Mouse (Mus musculus) hindbrain, embryonic 16.5 days (tissue): Measurements from ENCODE around the gene Cfap161. TPM values are rescaled to one million over a fixed set of nuclear protein-coding genes. Genes with fewer than 3 reads are reported as not detected.

ENCODE experiments used
- ATAC-seq: fragments of 200-750 bp; cut with Nextera tagmentation; 2 replicates; pipeline ENCODE4 v1.8.0; 2017; ENCODE audit warnings: moderate TSS enrichment, moderate library complexity
- H3K27ac ChIP-seq: fragments of 300-500 bp; sonication (generic); 2 replicates; pipeline ENCODE4 v1.5.1; 2014; ENCODE audit warnings: low read depth, mild to moderate bottlenecking, control low read depth, low read length, moderate library complexity
- H3K27me3 ChIP-seq: fragments of 300-500 bp; sonication (generic); replicated peaks from 2 replicates; pipeline ENCODE4 v1.6.1; 2014; ENCODE audit warnings: low read length; ENCODE audit not compliant: control insufficient read depth, insufficient read depth
- H3K36me3 ChIP-seq: fragments of 300-500 bp; sonication (generic); 2 replicates; pipeline ENCODE4 v1.6.1; 2014; ENCODE audit warnings: mild to moderate bottlenecking, low read length, moderate library complexity, mixed read lengths; ENCODE audit not compliant: control insufficient read depth, insufficient read depth
- H3K4me1 ChIP-seq: fragments of 300-500 bp; sonication (generic); 2 replicates; pipeline ENCODE4 v1.6.1; 2014; ENCODE audit warnings: low read depth, low read length; ENCODE audit not compliant: control insufficient read depth, insufficient read depth
- H3K4me2 ChIP-seq: fragments of 300-500 bp; sonication (generic); 2 replicates; pipeline ENCODE4 v1.6.1; 2014; ENCODE audit warnings: mild to moderate bottlenecking, low read length, control low read depth, moderate library complexity
- H3K4me3 ChIP-seq: fragments of 300-500 bp; sonication (generic); 2 replicates; pipeline ENCODE4 v1.5.1; 2014; ENCODE audit warnings: mild to moderate bottlenecking, low read length, control low read depth, moderate library complexity
- H3K9ac ChIP-seq: fragments of 300-500 bp; sonication (generic); 2 replicates; pipeline ENCODE4 v1.6.1; 2014; ENCODE audit warnings: low read depth, mild to moderate bottlenecking, control low read depth, low read length, moderate library complexity
- H3K9me3 ChIP-seq: fragments of 300-500 bp; sonication (generic); 2 replicates; pipeline ENCODE4 v1.6.1; 2014; ENCODE audit warnings: mild to moderate bottlenecking, low read length, moderate library complexity; ENCODE audit not compliant: control insufficient read depth
- WGBS: fragments of 180-500 bp; shearing (Covaris S2); extraction: QIAGEN DNeasy Blood & Tissue Kit; methylation state at CpG from one replicate; pipeline ENCODE4 v1.1.7; 2014; 5-methylcytosine and 5-hydroxymethylcytosine counted together
- polyA plus RNA-seq: library from polyadenylated mRNA; unstranded; fragments of >200 nt; fragmentation: Nextera tagmentation; extraction: Ambion mirVana; gene quantifications from 2 replicates; pipeline ENCODE4 v1.2.1, GENCODE M21; 2015

The Cfap161 gene
- polyA plus RNA-seq, 1 experiment from 2014 or later = 2.0 TPM

DNA sequence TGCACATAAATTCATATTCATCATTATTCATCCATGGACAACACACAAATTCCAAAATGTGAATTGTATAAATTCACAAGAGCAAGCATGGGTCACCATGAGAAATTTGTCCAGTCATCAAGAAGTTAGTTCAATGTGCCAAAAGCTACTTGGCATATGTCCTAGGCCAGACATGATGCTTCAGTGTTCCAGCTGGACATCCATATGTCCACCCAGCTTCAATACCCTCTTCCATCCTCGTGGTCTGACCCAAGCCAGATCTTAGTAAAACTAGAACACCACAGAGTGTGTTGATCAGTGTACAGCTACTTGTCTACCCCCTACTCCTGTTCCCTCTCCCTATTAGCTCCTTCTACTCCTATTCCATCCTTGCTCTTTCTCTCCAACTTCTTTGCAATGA, 43.6 kb downstream of the Cfap161 start:
- no peak overlapping the region for H3K4me3 ChIP-seq
- H3K27ac ChIP-seq = no peak overlapping the region
- H3K9ac ChIP-seq = no peak overlapping the region
- WGBS = 82% methylated on average over 1 of the region's 1 CpGs
- H3K27me3 ChIP-seq = no peaks in the 10 kb centered on the region
- H3K4me1 ChIP-seq = no peaks in the 10 kb centered on the region
- no peaks in the 10 kb centered on the region for H3K36me3 ChIP-seq
- ATAC-seq = no peak
- no peaks in the 10 kb centered on the region for H3K9me3 ChIP-seq
- no peak overlapping the region for H3K4me2 ChIP-seq

DNA sequence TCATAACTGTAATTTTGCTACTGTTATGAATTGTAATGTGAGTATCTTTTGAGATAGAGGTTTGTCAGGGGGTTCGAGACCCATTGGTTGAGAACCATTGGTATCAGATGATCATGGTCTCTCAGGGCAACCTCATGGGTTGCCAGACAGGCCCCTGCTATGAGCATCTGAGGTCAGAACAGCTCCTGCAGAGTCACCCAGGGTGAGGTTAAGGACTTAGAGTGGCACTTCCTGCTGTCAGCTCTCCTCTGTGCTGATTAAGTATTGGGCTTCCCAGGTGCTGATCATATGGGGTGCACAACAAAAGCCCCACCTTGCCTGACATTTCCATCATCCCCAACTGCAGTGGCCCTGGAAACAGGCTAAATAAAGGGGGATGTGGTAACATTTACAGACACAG, 46.3 kb downstream of the Cfap161 start:
- Histone ChIP-seq H3K27ac (no peak overlapping the region), H3K9ac (no peak overlapping the region), H3K4me2 (no peak overlapping the region), H3K9me3 (no peaks in the 10 kb centered on the region), H3K27me3 (no peaks in the 10 kb centered on the region; the same call in 1 of the 2 replicates), H3K4me3 (no peak overlapping the region), H3K36me3 (no peaks in the 10 kb centered on the region), H3K4me1 (peaks cover 3% of the 10 kb centered on the region; the same call in 1 of the 2 replicates)
- 95% methylated on average over 1 of the region's 1 CpGs for WGBS
- no peak for ATAC-seq

DNA sequence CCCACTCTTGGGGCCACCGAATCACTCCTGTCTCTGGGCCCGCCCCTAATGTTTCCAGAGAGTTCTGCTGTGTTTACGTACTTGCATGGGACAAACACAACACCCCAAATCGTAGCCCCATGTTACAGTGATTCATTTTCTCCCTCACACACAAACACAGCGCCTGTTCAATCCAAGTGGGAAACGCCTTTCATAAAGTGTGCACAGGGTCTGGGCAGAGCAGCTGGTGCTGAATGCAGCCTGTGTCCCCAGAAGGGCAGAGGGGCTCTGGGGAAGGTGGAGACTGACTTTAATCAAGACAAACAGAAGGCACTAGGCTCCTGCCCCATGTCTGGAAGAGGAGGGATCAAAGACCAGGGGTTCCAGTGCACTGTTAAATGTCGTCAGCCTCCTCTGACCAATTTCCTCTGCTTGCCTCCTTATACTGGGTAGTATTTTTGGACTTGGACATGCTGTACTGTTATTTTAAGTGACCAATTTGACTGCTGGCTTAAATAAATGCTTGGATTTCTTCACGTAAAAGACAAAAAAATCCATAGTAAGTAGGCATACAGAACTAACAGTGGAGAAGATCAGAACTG, 48.5 kb downstream of the Cfap161 start:
- WGBS = 54% methylated on average over 8 of the region's 8 CpGs
- Histone ChIP-seq H3K9ac (no peak overlapping the region), H3K27ac (no peak overlapping the region), H3K4me3 (no peak overlapping the region), H3K4me2 (no peak overlapping the region), H3K4me1 (peaks cover 3% of the 10 kb centered on the region; the same call in 1 of the 2 replicates), H3K9me3 (no peaks in the 10 kb centered on the region), H3K36me3 (no peaks in the 10 kb centered on the region), H3K27me3 (no peaks in the 10 kb centered on the region; the same call in 1 of the 2 replicates)
- ATAC-seq = no peak

DNA sequence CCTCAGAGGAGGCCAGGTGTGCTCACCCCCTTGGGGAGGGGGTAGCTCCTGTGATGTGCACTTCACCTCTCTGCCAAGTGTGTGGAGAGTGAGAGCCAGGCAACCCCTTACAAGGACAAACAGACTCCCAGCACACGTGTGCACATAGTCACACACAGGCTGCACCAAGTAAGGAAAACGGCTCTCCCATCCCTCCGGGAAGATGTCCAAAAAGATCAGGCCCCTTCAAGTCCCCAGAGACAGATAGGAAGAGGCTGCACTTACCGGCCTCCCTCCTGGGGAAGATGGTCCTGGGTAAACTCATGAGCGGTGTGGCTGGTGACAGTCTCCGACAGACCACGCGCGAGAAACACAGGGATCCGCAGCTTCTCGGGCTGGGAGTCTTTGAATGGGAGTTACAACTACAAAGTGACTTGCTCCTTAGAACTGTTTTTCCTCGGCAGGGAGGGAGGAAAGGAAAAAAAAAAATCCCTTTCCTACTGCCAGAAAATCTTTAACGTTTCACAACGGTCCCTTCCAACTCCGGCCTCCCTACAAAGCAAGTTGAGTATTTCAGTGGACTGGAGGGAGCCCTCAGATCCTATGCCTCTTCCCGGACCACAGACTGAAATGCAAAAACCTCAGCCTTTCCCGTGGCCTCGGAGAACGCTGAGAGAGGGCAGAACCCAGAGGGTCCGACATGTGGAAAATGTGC, 49.1 kb downstream of the Cfap161 start, which contains the start of gene Il16:
Gene Il16, minus strand, starts transcription at position 314 of the 694 bp plus-strand sequence.
- Histone ChIP-seq H3K27me3 (no peaks in the 10 kb centered on the region; the same call in 1 of the 2 replicates), H3K4me2 (peak within 1 kb of the TSS; percentile 5; the same call in 1 of the 2 replicates), H3K4me3 (no peak within 1 kb of the TSS), H3K27ac (no peak within 1 kb of the TSS), H3K9me3 (no peaks in the 10 kb centered on the region), H3K9ac (no peak within 1 kb of the TSS), H3K36me3 (no peaks in the 10 kb centered on the region), H3K4me1 (peaks cover 3% of the 10 kb centered on the region; the same call in 1 of the 2 replicates)
- ATAC-seq = peak; percentile 39; the same call in 1 of the 2 replicates
- WGBS = 43% methylated on average over 20 of the region's 20 CpGs

DNA sequence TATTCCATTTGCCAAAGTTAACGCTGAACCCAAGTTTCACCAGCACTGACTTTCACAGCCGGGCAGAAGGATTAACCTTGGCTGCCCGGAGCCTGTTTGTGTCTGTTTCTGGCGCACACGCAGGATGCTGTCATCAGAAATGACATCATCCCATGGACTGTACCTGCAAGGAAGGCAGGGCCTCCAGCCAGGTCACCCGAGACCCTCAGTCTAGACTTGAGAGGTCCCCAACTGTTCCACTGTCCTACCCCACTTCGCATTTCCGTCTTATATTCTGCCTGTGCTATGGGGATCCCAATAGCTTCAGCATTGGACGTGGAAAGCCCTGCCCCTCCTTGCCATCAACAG, 49.6 kb downstream of the Cfap161 start:
- ATAC-seq = no peak
- Histone ChIP-seq H3K4me3 (no peak overlapping the region), H3K4me1 (peaks cover 3% of the 10 kb centered on the region; the same call in 1 of the 2 replicates), H3K36me3 (no peaks in the 10 kb centered on the region), H3K27me3 (no peaks in the 10 kb centered on the region; the same call in 1 of the 2 replicates), H3K27ac (no peak overlapping the region), H3K9ac (no peak overlapping the region), H3K4me2 (peak overlapping the region; percentile 5; the same call in 1 of the 2 replicates), H3K9me3 (no peaks in the 10 kb centered on the region)
- WGBS = 83% methylated on average over 9 of the region's 9 CpGs

DNA sequence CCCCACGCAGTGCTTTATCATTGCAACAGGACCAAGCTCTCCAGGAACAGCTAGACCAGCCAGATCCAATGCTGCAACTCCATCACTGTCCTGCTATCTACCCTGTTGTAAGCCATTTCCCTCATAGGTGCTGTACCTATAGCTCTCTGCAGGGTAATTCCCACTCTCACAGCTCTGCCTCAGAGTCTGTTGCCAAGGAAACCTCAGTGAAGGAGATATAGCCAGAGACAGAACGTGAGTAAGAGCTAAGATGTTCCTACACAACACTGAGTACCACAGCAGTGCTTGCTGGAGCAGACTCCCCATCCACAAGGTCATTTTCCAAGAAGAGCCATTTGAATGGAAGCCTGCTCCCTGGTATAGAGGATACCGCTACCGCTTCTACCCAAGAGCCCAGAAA, 50.4 kb downstream of the Cfap161 start:
- peak; percentile 78 for ATAC-seq
- Histone ChIP-seq H3K9ac (no peak overlapping the region), H3K4me1 (peaks cover 3% of the 10 kb centered on the region; the same call in 1 of the 2 replicates), H3K36me3 (no peaks in the 10 kb centered on the region), H3K4me2 (no peak overlapping the region), H3K4me3 (no peak overlapping the region), H3K27ac (no peak overlapping the region), H3K9me3 (no peaks in the 10 kb centered on the region), H3K27me3 (no peaks in the 10 kb centered on the region; the same call in 1 of the 2 replicates)
- WGBS = 78% methylated on average over 4 of the region's 4 CpGs

DNA sequence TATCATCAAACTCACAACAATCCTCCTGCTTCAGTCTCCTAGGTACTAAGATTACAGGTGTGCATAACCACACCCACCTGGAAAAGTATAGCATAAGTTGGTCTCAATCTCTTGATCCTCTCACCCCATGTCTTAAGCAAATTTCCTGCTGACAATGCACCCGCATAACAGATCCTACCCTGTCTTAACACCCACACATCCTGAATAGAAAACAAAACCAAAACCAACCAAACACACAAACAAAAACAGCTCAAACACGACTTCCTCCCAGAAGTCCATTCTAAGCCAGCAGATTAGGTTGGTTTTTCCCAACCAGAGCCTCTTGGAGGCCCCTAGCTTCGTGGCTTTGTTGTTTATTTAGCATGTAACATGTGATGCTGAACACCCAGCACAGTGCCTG, 52.0 kb downstream of the Cfap161 start:
- no peaks in the 10 kb centered on the region for H3K36me3 ChIP-seq
- no peak overlapping the region for H3K9ac ChIP-seq
- H3K4me1 ChIP-seq = peaks cover 3% of the 10 kb centered on the region; the same call in 1 of the 2 replicates
- 71% methylated on average over 3 of the region's 3 CpGs for WGBS
- ATAC-seq = no peak
- H3K27ac ChIP-seq = no peak overlapping the region
- H3K9me3 ChIP-seq = no peaks in the 10 kb centered on the region
- H3K27me3 ChIP-seq = no peaks in the 10 kb centered on the region; the same call in 1 of the 2 replicates
- H3K4me3 ChIP-seq = no peak overlapping the region
- H3K4me2 ChIP-seq = no peak overlapping the region

DNA sequence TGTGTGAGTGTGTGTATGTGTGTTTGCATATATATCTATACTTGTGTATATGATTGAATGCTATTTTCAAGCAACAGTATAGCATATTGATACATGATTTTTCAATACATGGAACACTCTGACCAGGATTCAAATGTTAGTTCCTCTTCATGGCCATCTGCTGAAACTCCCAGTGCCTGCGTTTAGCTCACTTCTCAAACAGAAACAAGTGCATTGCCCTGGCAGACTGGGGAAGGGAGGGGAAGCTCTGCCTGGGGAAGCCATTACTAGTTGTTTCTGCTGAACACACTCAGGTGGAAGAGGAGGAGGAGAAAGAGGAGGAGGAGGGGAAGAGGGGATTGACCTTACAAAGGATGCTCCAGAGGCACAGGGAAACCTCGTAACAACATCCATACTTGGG, 52.7 kb downstream of the Cfap161 start:
- no peak for ATAC-seq
- H3K9me3 ChIP-seq = no peaks in the 10 kb centered on the region
- WGBS = 61% methylated on average over 2 of the region's 2 CpGs
- no peak overlapping the region for H3K9ac ChIP-seq
- no peak overlapping the region for H3K4me2 ChIP-seq
- H3K36me3 ChIP-seq = no peaks in the 10 kb centered on the region
- H3K27ac ChIP-seq = no peak overlapping the region
- H3K4me1 ChIP-seq = peaks cover 3% of the 10 kb centered on the region; the same call in 1 of the 2 replicates
- no peak overlapping the region for H3K4me3 ChIP-seq
- H3K27me3 ChIP-seq = no peaks in the 10 kb centered on the region; the same call in 1 of the 2 replicates

DNA sequence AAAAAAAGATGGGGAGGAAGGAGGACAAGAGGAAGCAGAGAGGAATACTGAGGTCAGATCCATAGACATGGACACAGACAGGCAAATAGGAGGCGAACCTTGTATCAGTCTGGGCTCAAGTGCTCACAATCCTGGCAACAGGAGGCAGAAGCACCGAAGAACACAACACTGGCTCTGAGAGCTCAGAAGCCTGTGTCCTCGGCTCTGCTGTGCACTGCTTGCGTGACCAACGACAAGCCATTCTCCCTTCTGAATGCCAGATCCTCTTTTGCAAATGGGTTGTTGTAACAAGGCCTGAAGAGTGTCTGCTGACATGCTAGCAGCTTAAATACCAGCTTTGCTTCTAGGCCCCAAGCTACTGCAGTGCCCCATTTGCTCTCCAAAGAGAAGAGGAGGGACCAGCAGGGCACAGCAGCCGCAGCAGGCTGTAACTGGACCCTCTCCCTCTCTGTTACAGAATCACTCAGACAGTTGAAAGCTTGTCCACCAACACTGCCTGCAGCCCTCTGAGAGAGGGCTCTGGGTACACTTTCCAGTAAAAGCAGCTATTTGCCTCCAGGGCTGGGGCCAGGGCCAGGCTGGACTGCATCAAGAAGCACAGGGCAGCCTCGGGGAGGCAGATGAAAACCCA, 54.9 kb downstream of the Cfap161 start:
- Histone ChIP-seq H3K27me3 (no peaks in the 10 kb centered on the region; the same call in 1 of the 2 replicates), H3K27ac (no peak overlapping the region), H3K4me3 (no peak overlapping the region), H3K9ac (no peak overlapping the region), H3K9me3 (no peaks in the 10 kb centered on the region), H3K4me2 (no peak overlapping the region), H3K36me3 (no peaks in the 10 kb centered on the region), H3K4me1 (peaks cover 3% of the 10 kb centered on the region; the same call in 1 of the 2 replicates)
- WGBS = 53% methylated on average over 7 of the region's 7 CpGs
- ATAC-seq = no peak
